Comparison of ENCODE assay signal across 32 mouse cellular contexts in genomic region chr10:47652341-47652740, GRCm38 (mm10).
"Had no signal": no experiment of that assay in that cellular context is flagged by ENCODE, and none has a peak within 500 bp of the region (broad histone marks: within the 10 kb centered on the region; RNA-seq: fewer than 3 reads in every experiment).

No protein-coding gene starts in this region.

- H3K4me1 ChIP-seq: limb, embryonic 10.5 days; limb, embryonic 12.5 days; limb, embryonic 13.5 days; limb, embryonic 15.5 days; liver, embryonic 13.5 days; liver, embryonic 15.5 days; lung, embryonic 15.5 days; megakaryocyte, embryonic 14.5 days; midbrain, embryonic 10.5 days; midbrain, embryonic 12.5 days; midbrain, embryonic 13.5 days; midbrain, embryonic 15.5 days; neural tube, embryonic 12.5 days had no signal

- H3K36me3 ChIP-seq: limb, embryonic 10.5 days; limb, embryonic 12.5 days; limb, embryonic 13.5 days; limb, embryonic 15.5 days; liver, embryonic 13.5 days; liver, embryonic 15.5 days; lung, embryonic 15.5 days; midbrain, embryonic 10.5 days; midbrain, embryonic 12.5 days; midbrain, embryonic 13.5 days; midbrain, embryonic 15.5 days; neural tube, embryonic 12.5 days had no signal

- ATAC-seq: liver, postnatal 0 days; lung, postnatal 0 days; midbrain, embryonic 13.5 days; midbrain, embryonic 15.5 days; midbrain, embryonic 16.5 days had no signal

- H3K27ac ChIP-seq: left cerebral cortex, adult 2 months; limb, embryonic 10.5 days; limb, embryonic 12.5 days; limb, embryonic 13.5 days; limb, embryonic 15.5 days; liver, embryonic 13.5 days; liver, embryonic 14.5 days; liver, embryonic 15.5 days; lung, embryonic 15.5 days; macrophage; midbrain, embryonic 10.5 days; midbrain, embryonic 12.5 days; midbrain, embryonic 13.5 days; midbrain, embryonic 15.5 days; neural tube, embryonic 12.5 days had no signal

- H3K27me3 ChIP-seq: limb, embryonic 12.5 days; limb, embryonic 13.5 days; limb, embryonic 15.5 days; liver, embryonic 13.5 days; liver, embryonic 15.5 days; lung, embryonic 15.5 days; megakaryocyte, embryonic 14.5 days; midbrain, embryonic 12.5 days; midbrain, embryonic 13.5 days; midbrain, embryonic 15.5 days; neural tube, embryonic 12.5 days had no signal

- H3K4me3 ChIP-seq: left cerebral cortex, adult 2 months; limb, embryonic 10.5 days; limb, embryonic 12.5 days; limb, embryonic 13.5 days; limb, embryonic 15.5 days; liver, embryonic 13.5 days; liver, embryonic 15.5 days; lung, embryonic 15.5 days; megakaryocyte, embryonic 14.5 days; midbrain, embryonic 10.5 days; midbrain, embryonic 12.5 days; midbrain, embryonic 13.5 days; midbrain, embryonic 15.5 days; myocyte; neural tube, embryonic 12.5 days had no signal

- H3K4me2 ChIP-seq: limb, embryonic 12.5 days; limb, embryonic 13.5 days; limb, embryonic 15.5 days; liver, embryonic 11.5 days; liver, embryonic 13.5 days; liver, embryonic 15.5 days; lung, embryonic 14.5 days; lung, embryonic 15.5 days; midbrain, embryonic 11.5 days; midbrain, embryonic 12.5 days; midbrain, embryonic 13.5 days; midbrain, embryonic 15.5 days; neural tube, embryonic 12.5 days had no signal

- DNase-seq: left cerebral cortex, postnatal 4 days; liver; liver, embryonic 13.5 days; liver, postnatal 0 days; lung, adult 18-20 months; lung, adult 2 months; lung, embryonic 14.5 days; lung, postnatal 10 days; lung, postnatal 14 days; lung, postnatal 36 days; lung, postnatal 4 days; midbrain, embryonic 14.5 days had no signal

- H3K9me3 ChIP-seq: limb, embryonic 10.5 days; limb, embryonic 12.5 days; limb, embryonic 13.5 days; limb, embryonic 15.5 days; liver, embryonic 13.5 days; liver, embryonic 15.5 days; lung, embryonic 15.5 days; megakaryocyte, embryonic 14.5 days; midbrain, embryonic 10.5 days; midbrain, embryonic 12.5 days; midbrain, embryonic 15.5 days; neural tube, embryonic 12.5 days had no signal

- H3K9ac ChIP-seq: limb, embryonic 12.5 days; limb, embryonic 13.5 days; limb, embryonic 15.5 days; liver, embryonic 13.5 days; liver, embryonic 14.5 days; liver, embryonic 15.5 days; liver, postnatal 0 days; lung, embryonic 14.5 days; lung, embryonic 15.5 days; midbrain, embryonic 12.5 days; midbrain, embryonic 13.5 days; midbrain, embryonic 15.5 days; neural tube, embryonic 12.5 days had no signal
